Mouse (Mus musculus) gastrocnemius, postnatal 14 days (tissue): ENCODE results near the gene Fam98b. TPM values are rescaled to one million over a fixed set of nuclear protein-coding genes. Genes with fewer than 3 reads are reported as not detected.

Source experiments
- DNase-seq: peaks from one replicate; pipeline ENCODE4 v3.0.0; 2021; ENCODE audit warnings: mixed read lengths
- intact Hi-C: fragments of 180-260 bp; cut with DNase I; formaldehyde crosslinking; loops from one replicate; pipeline ENCODE4 v1.15.1; 2025; ENCODE audit warnings: low total_unique reads
- total RNA-seq, 2 experiments: library from RNA; stranded (reverse); gene quantifications; 2 replicates each; pipeline ENCODE4 v1.2.3; 2021

Gene Fam98b
- total RNA-seq, 2 experiments from 2014 or later, result 16.0 to 19.5 TPM

GRCm38 (mm10) chr2:117299596-117300448, 50.3 kb downstream of the Fam98b start:
- DNase-seq, result no peak
- intact Hi-C loops, result no loop called here

- intact Hi-C loops, result no loop called here
- DNase-seq, result no peak
These were observed 54.1 kb downstream of the Fam98b start for GRCm38 (mm10) chr2:117303391-117304350.

- intact Hi-C loops, result no loop called here
- DNase-seq, result no peak
These were observed 55.4 kb downstream of the Fam98b start for GRCm38 (mm10) chr2:117304941-117305340.

- intact Hi-C loops, result no loop called here
- no peak for DNase-seq
These were observed 58.4 kb downstream of the Fam98b start for GRCm38 (mm10) chr2:117307959-117308358.

- intact Hi-C loops, result no loop called here
- DNase-seq, result no peak
These were observed 59.5 kb downstream of the Fam98b start for GRCm38 (mm10) chr2:117309046-117309445.

GRCm38 (mm10) chr2:117311349-117311748, 61.8 kb downstream of the Fam98b start:
- intact Hi-C loops, result no loop called here
- no peak for DNase-seq

GRCm38 (mm10) chr2:117312030-117312429, 62.5 kb downstream of the Fam98b start:
- intact Hi-C loops, result no loop called here

GRCm38 (mm10) chr2:117312441-117312895, 62.9 kb downstream of the Fam98b start:
- no peak for DNase-seq

More at GRCm38 (mm10) chr2:117312030-117312429, 62.5 kb downstream of the Fam98b start:
- no peak for DNase-seq

GRCm38 (mm10) chr2:117313586-117314235, 64.2 kb downstream of the Fam98b start:
- no peak for DNase-seq
- intact Hi-C loops, result no loop called here

More at GRCm38 (mm10) chr2:117312441-117312895, 62.9 kb downstream of the Fam98b start:
- intact Hi-C loops, result no loop called here

GRCm38 (mm10) chr2:117318991-117319390, 69.5 kb downstream of the Fam98b start:
- no peak for DNase-seq
- intact Hi-C loops, result no loop called here

Other genes with a start within 250 kb of the Fam98b start
- gene Spred1, start 128.4 kb upstream of the Fam98b start, total RNA-seq, result 10 to 100 TPM; 12.5 to 16.1 TPM
- under 1 TPM; 0.24 to 0.59 TPM for gene Rasgrp1, start 93.3 kb downstream of the Fam98b start, total RNA-seq